Mouse (Mus musculus) lung, postnatal 0 days (tissue): Measurements from ENCODE around the gene 2010003K11Rik.

Experiments used
- CTCF ChIP-seq: IDR thresholded peaks from 2 replicates; pipeline ENCODE4 v1.5.1; 2016; ENCODE audit warnings: antibody characterized with exemption, mild to moderate bottlenecking
- EP300 ChIP-seq: IDR thresholded peaks from 2 replicates; pipeline ENCODE4 v1.6.1; 2016; ENCODE audit warnings: antibody characterized with exemption, mild to moderate bottlenecking, control low read depth

GRCm38 (mm10) chr19:4452525-4452924 lies 45.9 kb downstream of the 2010003K11Rik start:
- TF ChIP-seq CTCF (no peak), EP300 (no peak)
